Mouse (Mus musculus) myocyte (in vitro differentiated cells): ENCODE results near the gene Mmp24. TPM values are rescaled to one million over a fixed set of nuclear protein-coding genes. Genes with fewer than 3 reads are reported as not detected.

Experiments
- H3K27me3 ChIP-seq: one replicate; pipeline ENCODE4 v1.6.1; 2011; ENCODE audit not compliant: control insufficient read depth, insufficient read depth, insufficient read length
- H3K36me3 ChIP-seq: one replicate; pipeline ENCODE4 v1.6.1; 2011; ENCODE audit not compliant: control insufficient read depth, insufficient read depth
- H3K4me2 ChIP-seq: one replicate; pipeline ENCODE4 v1.6.1; 2011; ENCODE audit warnings: low read depth, control low read depth
- H3K4me3 ChIP-seq: one replicate; pipeline ENCODE4 v1.5.1; 2011; ENCODE audit warnings: mild to moderate bottlenecking, control low read depth, moderate library complexity
- H3K79me2 ChIP-seq: one replicate; pipeline ENCODE4 v1.6.1; 2011; ENCODE audit not compliant: control insufficient read depth, insufficient read depth
- H3ac ChIP-seq: one replicate; pipeline ENCODE4 v1.6.1; 2011; ENCODE audit not compliant: control insufficient read depth, insufficient read length
- CEBPB ChIP-seq: IDR thresholded peaks from 2 replicates; pipeline ENCODE4 v1.6.1; 2011; ENCODE audit warnings: mild to moderate bottlenecking, moderate library complexity; ENCODE audit not compliant: poor library complexity, insufficient read depth, severe bottlenecking
- E2F4 ChIP-seq: IDR thresholded peaks from one replicate; pipeline ENCODE4 v1.6.1; 2011; ENCODE audit warnings: mild to moderate bottlenecking, control low read depth, moderate library complexity; ENCODE audit not compliant: insufficient read depth
- MAX ChIP-seq: IDR thresholded peaks from one replicate; pipeline ENCODE4 v1.6.1; 2011; ENCODE audit warnings: low read depth, mild to moderate bottlenecking, control low read depth
- MYOD1 ChIP-seq, 3 experiments: IDR thresholded peaks; one replicate each; pipeline ENCODE4 v1.6.1; 2011; ENCODE audit warnings: control low read depth in 2 of 3, low read depth in 2 of 3, mild to moderate bottlenecking in 2 of 3, moderate library complexity in 1 of 3; ENCODE audit not compliant: insufficient read length in 2 of 3, control insufficient read depth in 1 of 3
- MYOG ChIP-seq, 3 experiments: IDR thresholded peaks; one replicate each; pipeline ENCODE4 v1.6.1; 2011; ENCODE audit warnings: control low read depth in 2 of 3, low read depth in 2 of 3, mild to moderate bottlenecking in 2 of 3; ENCODE audit not compliant: insufficient read length in 2 of 3, control insufficient read depth in 1 of 3, insufficient read depth in 1 of 3
- POLR2AphosphoS2 ChIP-seq: IDR thresholded peaks from one replicate; pipeline ENCODE4 v1.6.1; 2011; ENCODE audit warnings: low read depth, control low read depth; ENCODE audit not compliant: insufficient read length
- REST ChIP-seq: IDR thresholded peaks from one replicate; pipeline ENCODE4 v1.6.1; 2011; ENCODE audit warnings: mild to moderate bottlenecking, control low read depth, moderate library complexity; ENCODE audit not compliant: insufficient read depth, insufficient read length
- SRF ChIP-seq: IDR thresholded peaks from one replicate; pipeline ENCODE4 v1.6.1; 2011; ENCODE audit warnings: low read depth; ENCODE audit not compliant: control insufficient read depth, insufficient read length
- TCF12 ChIP-seq: IDR thresholded peaks from one replicate; pipeline ENCODE4 v1.6.1; 2011; ENCODE audit warnings: mild to moderate bottlenecking, control low read depth; ENCODE audit not compliant: poor library complexity, insufficient read depth, severe bottlenecking
- TCF3 ChIP-seq: IDR thresholded peaks from one replicate; pipeline ENCODE4 v1.6.1; 2011; ENCODE audit warnings: low read depth, control low read depth; ENCODE audit not compliant: insufficient read length
- polyA plus RNA-seq: library from polyadenylated mRNA; unstranded; fragments of >200 nt; fragmentation: generic; extraction: Trizol; gene quantifications from one replicate; pipeline ENCODE4 v1.2.1, GENCODE M21; 2012; ENCODE audit warnings: missing spikeins

Gene Mmp24
- polyA plus RNA-seq, 1 experiment = 0.02 TPM

- no peaks in the 10 kb centered on the region for H3K27me3 ChIP-seq
- no peak overlapping the region for H3ac ChIP-seq
- TF ChIP-seq E2F4 (no peak), TCF3 (no peak), REST (no peak), CEBPB (no peak), MYOG (IDR thresholded peaks at IDR 0.05; ENCODE audit: control insufficient read depth in 1 of 3, insufficient read depth in 1 of 3, insufficient read length in 2 of 3, low read depth in 2 of 3) (no peak), MYOD1 (IDR thresholded peaks at IDR 0.05; ENCODE audit: control insufficient read depth in 1 of 3, insufficient read length in 2 of 3, low read depth in 2 of 3) (no peak), POLR2AphosphoS2 (no peak)
- no peak overlapping the region for H3K4me2 ChIP-seq
- H3K4me3 ChIP-seq = no peak overlapping the region
- no peaks in the 10 kb centered on the region for H3K36me3 ChIP-seq
- no peaks in the 10 kb centered on the region for H3K79me2 ChIP-seq
Observed at GRCm38 (mm10) chr2:155860102-155860501, 85.0 kb downstream of the Mmp24 start.

GRCm38 (mm10) chr2:155861581-155861980 is 86.4 kb downstream of the Mmp24 start:
- no peak overlapping the region for H3ac ChIP-seq
- no peak overlapping the region for H3K4me2 ChIP-seq
- H3K79me2 ChIP-seq = no peaks in the 10 kb centered on the region
- H3K27me3 ChIP-seq = no peaks in the 10 kb centered on the region
- H3K4me3 ChIP-seq = no peak overlapping the region
- TF ChIP-seq E2F4 = no peak
- TF ChIP-seq SRF = no peak
- no peak for TF ChIP-seq CEBPB
- H3K36me3 ChIP-seq = no peaks in the 10 kb centered on the region

GRCm38 (mm10) chr2:155862573-155863300 is 87.6 kb downstream of the Mmp24 start:
- H3K36me3 ChIP-seq = peaks cover 5% of the 10 kb centered on the region
- H3K27me3 ChIP-seq = no peaks in the 10 kb centered on the region
- H3ac ChIP-seq = no peak overlapping the region
- TF ChIP-seq MYOG (IDR thresholded peaks at IDR 0.05; ENCODE audit: control insufficient read depth in 1 of 3, insufficient read depth in 1 of 3, insufficient read length in 2 of 3, low read depth in 2 of 3) (no peak), SRF (no peak), TCF12 (no peak), CEBPB (no peak), TCF3 (no peak)
- no peaks in the 10 kb centered on the region for H3K79me2 ChIP-seq
- no peak overlapping the region for H3K4me3 ChIP-seq
- no peak overlapping the region for H3K4me2 ChIP-seq

- TF ChIP-seq MAX (no peak), CEBPB (no peak), REST (no peak), E2F4 (no peak)
- Histone ChIP-seq H3ac (no peak overlapping the region), H3K4me2 (no peak overlapping the region), H3K79me2 (no peaks in the 10 kb centered on the region), H3K27me3 (no peaks in the 10 kb centered on the region), H3K36me3 (peaks cover 5% of the 10 kb centered on the region), H3K4me3 (no peak overlapping the region)
Observed at GRCm38 (mm10) chr2:155863301-155863867, 88.2 kb downstream of the Mmp24 start.

Other genes starting within 250 kb of the Mmp24 start
- gene Gss, start 182.5 kb upstream of the Mmp24 start, polyA plus RNA-seq = 55.3 TPM
- 12.2 TPM for gene Myh7b, start 164.1 kb upstream of the Mmp24 start, polyA plus RNA-seq
- gene Trpc4ap, start 83.0 kb upstream of the Mmp24 start, polyA plus RNA-seq = 89.0 TPM
- gene Edem2, start 45.9 kb upstream of the Mmp24 start, polyA plus RNA-seq = 21.9 TPM
- not detected for gene Gm17581, start 39.5 kb upstream of the Mmp24 start, polyA plus RNA-seq
- gene Procr, start 24.2 kb upstream of the Mmp24 start, polyA plus RNA-seq = 2.7 TPM
- gene BC029722, start 44.1 kb downstream of the Mmp24 start, polyA plus RNA-seq = 32.2 TPM
- gene Eif6, start 51.6 kb downstream of the Mmp24 start, polyA plus RNA-seq = 198 TPM
- not detected for gene Fam83c, start 59.5 kb downstream of the Mmp24 start, polyA plus RNA-seq
- 96.2 TPM for gene Uqcc1, start 155.0 kb downstream of the Mmp24 start, polyA plus RNA-seq
- gene Gm15557, start 165.4 kb downstream of the Mmp24 start, polyA plus RNA-seq = 0.13 TPM
- gene Gdf5, start 170.0 kb downstream of the Mmp24 start, polyA plus RNA-seq = 2.8 TPM
- 13.0 TPM for gene Cep250, start 181.1 kb downstream of the Mmp24 start, polyA plus RNA-seq
- gene 6430550D23Rik, start 232.6 kb downstream of the Mmp24 start, polyA plus RNA-seq = 0.29 TPM
- 372 TPM for gene Ergic3, start 232.7 kb downstream of the Mmp24 start, polyA plus RNA-seq